In genomic region chr3:105005011-105005410, GRCm38 (mm10) we compare ENCODE assay signal across 20 mouse cellular contexts. TPM values are rescaled to one million over a fixed set of nuclear protein-coding genes. Genes with fewer than 3 reads are reported as not detected.
DNase-seq lines count a peak whose midpoint lies in the region; ATAC-seq and TF ChIP-seq lines count a peak whose summit lies in the region.
"Had no signal": no experiment of that assay in that cellular context is flagged by ENCODE, and none has a peak within 500 bp of the region (broad histone marks: within the 10 kb centered on the region; RNA-seq: fewer than 3 reads in every experiment).

No protein-coding gene starts in this region.

- no peak for TF ChIP-seq EP300 in heart, adult 2 months (IDR thresholded peaks at IDR 0.05; ENCODE audit: insufficient read depth, low read depth, low read length)
- no peak for TF ChIP-seq EP300 in lung, postnatal 0 days (IDR thresholded peaks at IDR 0.05)

- H3K27me3 ChIP-seq in embryonic facial prominence, embryonic 15.5 days = no peaks in the 10 kb centered on the region
- no peaks in the 10 kb centered on the region for H3K27me3 ChIP-seq in embryonic facial prominence, embryonic 10.5 days (replicated peaks; ENCODE audit: low read depth, poor library complexity, severe bottlenecking)
- H3K27me3 ChIP-seq in heart, adult 2 months (ENCODE audit: control insufficient read depth, insufficient read depth, low read length) = no peaks in the 10 kb centered on the region
- no peaks in the 10 kb centered on the region for H3K27me3 ChIP-seq in lung, postnatal 0 days (replicated peaks; ENCODE audit: insufficient read depth, low read length)
- H3K27me3 ChIP-seq in midbrain, embryonic 15.5 days (replicated peaks) = no peaks in the 10 kb centered on the region
- H3K27me3 ChIP-seq: neural tube, embryonic 12.5 days had no signal

- no peak for DNase-seq in embryonic facial prominence, embryonic 10.5 days (ENCODE audit: low spot score)
- no peak for DNase-seq in heart, adult 2 months
- DNase-seq in heart, adult 18-20 months = no peak
- DNase-seq in lung, postnatal 0 days (ENCODE audit: low spot score) = no peak
- DNase-seq in lung, postnatal 25 days (ENCODE audit: low spot score) = no peak
- DNase-seq in embryo, embryonic 10.5 days (ENCODE audit: low spot score) = no peak
- DNase-seq: adrenal gland, postnatal 14 days; cerebellum, adult 8-10 months; gastrocnemius, postnatal 36 days; kidney, postnatal 25 days; lung, embryonic 14.5 days; thymus, postnatal 14 days had no signal

- ATAC-seq in embryonic facial prominence, embryonic 15.5 days (ENCODE audit: insufficient number of reproducible peaks, low FRiP score, low TSS enrichment, low read depth) = no peak
- ATAC-seq in lung, postnatal 0 days = no peak
- ATAC-seq in midbrain, embryonic 15.5 days (replicated peaks) = 0 out of 2 replicates have a peak, but pooled peaks have one; percentile 5
- ATAC-seq: intestine, embryonic 16.5 days had no signal

- no peak overlapping the region for H3K9ac ChIP-seq in embryonic facial prominence, embryonic 15.5 days
- H3K9ac ChIP-seq in heart, adult 2 months (ENCODE audit: low read depth, low read length) = no peak overlapping the region
- H3K9ac ChIP-seq in lung, postnatal 0 days (replicated peaks; ENCODE audit: low read depth) = no peak overlapping the region
- no peak overlapping the region for H3K9ac ChIP-seq in midbrain, embryonic 15.5 days
- H3K9ac ChIP-seq: liver, embryonic 14.5 days; lung, embryonic 14.5 days; neural tube, embryonic 12.5 days had no signal

- no peak overlapping the region for H3K4me2 ChIP-seq in embryonic facial prominence, embryonic 15.5 days (replicated peaks)
- H3K4me2 ChIP-seq in lung, postnatal 0 days (replicated peaks; ENCODE audit: low read depth, low read length) = no peak overlapping the region
- no peak overlapping the region for H3K4me2 ChIP-seq in midbrain, embryonic 15.5 days
- H3K4me2 ChIP-seq: heart, embryonic 11.5 days; lung, embryonic 14.5 days; neural tube, embryonic 12.5 days had no signal

- no peak for TF ChIP-seq POLR2A in heart, adult 2 months (IDR thresholded peaks at IDR 0.05; ENCODE audit: insufficient read depth, low read depth, low read length)

- no peak overlapping the region for H3K4me3 ChIP-seq in embryonic facial prominence, embryonic 15.5 days (replicated peaks)
- H3K4me3 ChIP-seq in embryonic facial prominence, embryonic 10.5 days = no peak overlapping the region
- no peak overlapping the region for H3K4me3 ChIP-seq in heart, adult 2 months
- H3K4me3 ChIP-seq in lung, postnatal 0 days (ENCODE audit: low read depth, low read length) = no peak overlapping the region
- H3K4me3 ChIP-seq in midbrain, embryonic 15.5 days = no peak overlapping the region
- H3K4me3 ChIP-seq: forebrain, embryonic 10.5 days; neural tube, embryonic 12.5 days had no signal

- H3K4me1 ChIP-seq in embryonic facial prominence, embryonic 15.5 days = peaks cover 19% of the 10 kb centered on the region
- H3K4me1 ChIP-seq in embryonic facial prominence, embryonic 10.5 days = peaks cover 3% of the 10 kb centered on the region; the same call in 1 of the 2 replicates
- H3K4me1 ChIP-seq in heart, adult 2 months (ENCODE audit: control insufficient read depth, insufficient read depth, low read length) = peaks cover 2% of the 10 kb centered on the region
- peaks cover 12% of the 10 kb centered on the region; the same call in 1 of the 2 replicates for H3K4me1 ChIP-seq in lung, postnatal 0 days (ENCODE audit: insufficient read depth, low read depth, low read length)
- H3K4me1 ChIP-seq in midbrain, embryonic 15.5 days = peaks cover 23% of the 10 kb centered on the region
- H3K4me1 ChIP-seq: neural tube, embryonic 12.5 days had no signal

- H3K9me3 ChIP-seq in embryonic facial prominence, embryonic 15.5 days (replicated peaks) = no peaks in the 10 kb centered on the region
- no peaks in the 10 kb centered on the region for H3K9me3 ChIP-seq in embryonic facial prominence, embryonic 10.5 days
- H3K9me3 ChIP-seq in lung, postnatal 0 days (ENCODE audit: low read length) = no peaks in the 10 kb centered on the region
- no peaks in the 10 kb centered on the region for H3K9me3 ChIP-seq in midbrain, embryonic 15.5 days
- H3K9me3 ChIP-seq: forebrain, embryonic 10.5 days; neural tube, embryonic 12.5 days had no signal

- 0 out of 2 replicates have a peak, but pooled peaks cover 2% of the 10 kb centered on the region for H3K79me2 ChIP-seq in heart, adult 2 months (replicated peaks; ENCODE audit: control insufficient read depth, insufficient read depth, low read length)

- TF ChIP-seq CTCF in heart, adult 2 months (IDR thresholded peaks at IDR 0.05) = no peak
- no peak for TF ChIP-seq CTCF in lung, postnatal 0 days (IDR thresholded peaks at IDR 0.05)

- peak overlapping the region; percentile 66 for H3K27ac ChIP-seq in embryonic facial prominence, embryonic 15.5 days (replicated peaks)
- H3K27ac ChIP-seq in embryonic facial prominence, embryonic 10.5 days (replicated peaks) = no peak overlapping the region
- peak overlapping the region; percentile 23; the same call in 1 of the 2 replicates for H3K27ac ChIP-seq in heart, adult 2 months
- peak overlapping the region; percentile 54 for H3K27ac ChIP-seq in lung, postnatal 0 days (ENCODE audit: low read length)
- H3K27ac ChIP-seq in midbrain, embryonic 15.5 days = peak overlapping the region; percentile 65
- H3K27ac ChIP-seq: forebrain, embryonic 10.5 days; liver, embryonic 14.5 days; neural tube, embryonic 12.5 days had no signal

- 89% methylated on average over 10 of the region's 10 CpGs for WGBS in embryonic facial prominence, embryonic 15.5 days
- 93% methylated on average over 10 of the region's 10 CpGs for WGBS in embryonic facial prominence, embryonic 10.5 days
- 76% methylated on average over 10 of the region's 10 CpGs for WGBS in heart, adult 2 months
- 77% methylated on average over 10 of the region's 10 CpGs for WGBS in lung, postnatal 0 days
- 89% methylated on average over 10 of the region's 10 CpGs for WGBS in midbrain, embryonic 15.5 days

- intact Hi-C loops in heart, adult 2 months (cut with DNase I) = no loop called here

- peaks cover 52% of the 10 kb centered on the region for H3K36me3 ChIP-seq in embryonic facial prominence, embryonic 15.5 days
- peaks cover 92% of the 10 kb centered on the region for H3K36me3 ChIP-seq in embryonic facial prominence, embryonic 10.5 days (replicated peaks)
- peaks cover 2% of the 10 kb centered on the region; the same call in 1 of the 2 replicates for H3K36me3 ChIP-seq in heart, adult 2 months (ENCODE audit: control insufficient read depth, insufficient read depth, low read length)
- H3K36me3 ChIP-seq in lung, postnatal 0 days (ENCODE audit: insufficient read depth, low read length) = peaks cover 44% of the 10 kb centered on the region
- peaks cover 41% of the 10 kb centered on the region for H3K36me3 ChIP-seq in midbrain, embryonic 15.5 days (replicated peaks)

RNA-seq across cellular contexts. Expression of gene Wnt2b, which starts 43.3 kb away (rescaled TPM):
- polyA plus RNA-seq in embryonic facial prominence, embryonic 15.5 days (2015; fragmentation: Nextera tagmentation; extraction: Ambion mirVana) = 1.3 and 1.6 TPM in 2 replicates
- polyA plus RNA-seq in embryonic facial prominence, embryonic 10.5 days (2016; fragmentation: Nextera tagmentation; extraction: Ambion mirVana) = 0.50 and 0.66 TPM in 2 replicates
- under 1 TPM; 0.76 to 0.77 TPM for total RNA-seq in heart, adult 2 months (2021)
- 0.51 and 0.94 TPM in 2 replicates for polyA plus RNA-seq in heart, adult 2 months (2012; rRNA removed)
- total RNA-seq in heart, adult 18-20 months (2021) = 1 to 10 TPM in 1 of 2 experiments, under 1 TPM in 1; 0.82 to 1.9 TPM
- 0.44 and 0.88 TPM in 2 replicates for polyA plus RNA-seq in lung, postnatal 0 days (2015; fragmentation: Nextera tagmentation; extraction: Ambion mirVana)
- 0.86 and 1.2 TPM in 2 replicates for polyA plus RNA-seq in midbrain, embryonic 15.5 days (2015; fragmentation: Nextera tagmentation; extraction: Ambion mirVana)
- total RNA-seq: megakaryocyte, adult 5-6 weeks had no signal

RNA-seq across cellular contexts. Expression of gene Cttnbp2nl, which starts 47.9 kb away (rescaled TPM):
- polyA plus RNA-seq in embryonic facial prominence, embryonic 15.5 days (2015; fragmentation: Nextera tagmentation; extraction: Ambion mirVana) = 25.9 and 29.9 TPM in 2 replicates
- polyA plus RNA-seq in embryonic facial prominence, embryonic 10.5 days (2016; fragmentation: Nextera tagmentation; extraction: Ambion mirVana) = 51.2 and 52.4 TPM in 2 replicates
- total RNA-seq in heart, adult 2 months (2021) = 10 to 100 TPM; 15.3 to 20.9 TPM
- 3.9 and 4.1 TPM in 2 replicates for polyA plus RNA-seq in heart, adult 2 months (2012; rRNA removed)
- total RNA-seq in heart, adult 18-20 months (2021) = 10 to 100 TPM; 20.7 to 21.6 TPM
- polyA plus RNA-seq in lung, postnatal 0 days (2015; fragmentation: Nextera tagmentation; extraction: Ambion mirVana) = 70.4 and 82.1 TPM in 2 replicates
- polyA plus RNA-seq in midbrain, embryonic 15.5 days (2015; fragmentation: Nextera tagmentation; extraction: Ambion mirVana) = 60.6 and 60.9 TPM in 2 replicates
